Mouse (Mus musculus) embryonic facial prominence, embryonic 12.5 days (tissue): ENCODE results near the gene Olfr862. TPM values are rescaled to one million over a fixed set of nuclear protein-coding genes. Genes with fewer than 3 reads are reported as not detected.

Experiments used
- ATAC-seq: fragments of 200-750 bp; cut with Nextera tagmentation; 2 replicates; pipeline ENCODE4 v1.8.0; 2017; ENCODE audit not compliant: insufficient number of reproducible peaks, insufficient read depth, low FRiP score, low TSS enrichment
- H3K27ac ChIP-seq: fragments of 300-500 bp; sonication (generic); 2 replicates; pipeline ENCODE4 v1.5.1; 2016; ENCODE audit warnings: mild to moderate bottlenecking
- H3K27me3 ChIP-seq: fragments of 300-500 bp; sonication (generic); 2 replicates; pipeline ENCODE4 v1.6.1; 2016; ENCODE audit warnings: mild to moderate bottlenecking, moderate library complexity
- H3K36me3 ChIP-seq: fragments of 300-500 bp; sonication (generic); 2 replicates; pipeline ENCODE4 v1.6.1; 2016; ENCODE audit warnings: mild to moderate bottlenecking
- H3K4me1 ChIP-seq: fragments of 300-500 bp; sonication (generic); 2 replicates; pipeline ENCODE4 v1.6.1; 2016
- H3K4me2 ChIP-seq: fragments of 300-500 bp; sonication (generic); replicated peaks from 2 replicates; pipeline ENCODE4 v1.6.1; 2016; ENCODE audit warnings: mild to moderate bottlenecking, moderate library complexity
- H3K4me3 ChIP-seq: fragments of 300-500 bp; sonication (generic); 2 replicates; pipeline ENCODE4 v1.5.1; 2016; ENCODE audit warnings: mild to moderate bottlenecking
- H3K9ac ChIP-seq: fragments of 300-500 bp; sonication (generic); 2 replicates; pipeline ENCODE4 v1.6.1; 2016; ENCODE audit warnings: mild to moderate bottlenecking, moderate library complexity
- H3K9me3 ChIP-seq: fragments of 300-500 bp; sonication (generic); 2 replicates; pipeline ENCODE4 v1.6.1; 2016; ENCODE audit warnings: mild to moderate bottlenecking, moderate library complexity
- WGBS: fragments of 180-500 bp; shearing (Covaris S2); methylation state at CpG from one replicate; pipeline ENCODE4 v1.1.7; 2016; 5-methylcytosine and 5-hydroxymethylcytosine counted together
- polyA plus RNA-seq: library from polyadenylated mRNA; unstranded; fragments of >200 nt; fragmentation: Nextera tagmentation; extraction: Ambion mirVana; gene quantifications from 2 replicates; pipeline ENCODE4 v1.2.1, GENCODE M21; 2016

Gene Olfr862
- polyA plus RNA-seq = not detected in 2 replicates

- no peaks in the 10 kb centered on the region for H3K36me3 ChIP-seq
- no peaks in the 10 kb centered on the region for H3K4me1 ChIP-seq
- H3K9ac ChIP-seq = no peak within 1 kb of the TSS
- no peak within 1 kb of the TSS for H3K4me2 ChIP-seq
- H3K9me3 ChIP-seq = peaks cover 6% of the 10 kb centered on the region; the same call in 1 of the 2 replicates
- ATAC-seq = no peak
- no peaks in the 10 kb centered on the region for H3K27me3 ChIP-seq
- H3K27ac ChIP-seq = no peak within 1 kb of the TSS
- H3K4me3 ChIP-seq = no peak within 1 kb of the TSS
Measured at GRCm38 (mm10) chr9:19887904-19888303, at the start of gene Olfr862. TSS of gene Olfr862 (minus strand) at chr9:19888004.

GRCm38 (mm10) chr9:19916565-19916964 is 28.8 kb upstream of the Olfr862 start, which contains the start of gene Olfr77:
TSS of gene Olfr77 (plus strand) at chr9:19916865.
- no peak for ATAC-seq
- Histone ChIP-seq H3K4me3 (no peak within 1 kb of the TSS), H3K27ac (no peak within 1 kb of the TSS), H3K9me3 (peaks cover 9% of the 10 kb centered on the region; the same call in 1 of the 2 replicates), H3K4me1 (no peaks in the 10 kb centered on the region), H3K36me3 (no peaks in the 10 kb centered on the region), H3K4me2 (no peak within 1 kb of the TSS), H3K27me3 (no peaks in the 10 kb centered on the region), H3K9ac (no peak within 1 kb of the TSS)
- 86% methylated on average over 2 of the region's 2 CpGs for WGBS

GRCm38 (mm10) chr9:19911170-19911569 is 23.4 kb upstream of the Olfr862 start:
- Histone ChIP-seq H3K36me3 (no peaks in the 10 kb centered on the region), H3K9me3 (0 out of 2 replicates have a peak, but pooled peaks cover 3% of the 10 kb centered on the region), H3K4me3 (no peak overlapping the region), H3K27me3 (no peaks in the 10 kb centered on the region), H3K27ac (no peak overlapping the region), H3K4me2 (no peak overlapping the region), H3K9ac (no peak overlapping the region), H3K4me1 (no peaks in the 10 kb centered on the region)
- no peak for ATAC-seq
- WGBS = 68% methylated on average over 4 of the region's 4 CpGs

- Histone ChIP-seq H3K9me3 (no peaks in the 10 kb centered on the region), H3K9ac (no peak within 1 kb of the TSS), H3K4me1 (no peaks in the 10 kb centered on the region), H3K27me3 (no peaks in the 10 kb centered on the region), H3K4me2 (no peak within 1 kb of the TSS), H3K36me3 (no peaks in the 10 kb centered on the region), H3K27ac (no peak within 1 kb of the TSS), H3K4me3 (no peak within 1 kb of the TSS)
- no peak for ATAC-seq
- WGBS = 84% methylated on average over 1 of the region's 1 CpGs
Measured at GRCm38 (mm10) chr9:19849647-19850046, 38.2 kb downstream of the Olfr862 start, which contains the start of gene Olfr860. TSS of gene Olfr860 (minus strand) at chr9:19849747.

Other genes with a start within 250 kb of the Olfr862 start
- gene Olfr857, start 178.6 kb downstream of the Olfr862 start, polyA plus RNA-seq = not detected in 2 replicates
- gene Olfr58, start 107.7 kb downstream of the Olfr862 start, polyA plus RNA-seq = not detected in 2 replicates
- not detected in 2 replicates for gene Olfr859, start 83.1 kb downstream of the Olfr862 start, polyA plus RNA-seq
- gene Olfr860, start 38.3 kb downstream of the Olfr862 start, polyA plus RNA-seq = not detected in 2 replicates
- 0.15 and 0.24 TPM in 2 replicates for gene Olfr77, start 28.9 kb upstream of the Olfr862 start, polyA plus RNA-seq
- gene Olfr866, start 140.0 kb upstream of the Olfr862 start, polyA plus RNA-seq = not detected in 2 replicates
- gene Olfr867, start 169.6 kb upstream of the Olfr862 start, polyA plus RNA-seq = not detected in 2 replicates
- gene Olfr868, start 210.6 kb upstream of the Olfr862 start, polyA plus RNA-seq = not detected in 2 replicates
- gene Olfr869, start 241.0 kb upstream of the Olfr862 start, polyA plus RNA-seq = not detected in 2 replicates